Mouse (Mus musculus): ENCODE measurements around the gene Rapgef3. TPM values are rescaled to one million over a fixed set of nuclear protein-coding genes. Genes with fewer than 3 reads are reported as not detected.

Rapgef3 gene
- polyA plus RNA-seq, 1 experiment from 2014 or later, result 6.1 TPM

- Histone ChIP-seq H3K9me3 (ENCODE audit: control insufficient read depth, low read depth, low read length) (no peaks in the 10 kb centered on the region), H3K4me1 (ENCODE audit: control insufficient read depth, insufficient read depth, low read length) (peaks cover 19% of the 10 kb centered on the region), H3K36me3 (ENCODE audit: control insufficient read depth, insufficient read depth, low read length) (no peaks in the 10 kb centered on the region), H3K27me3 (ENCODE audit: control insufficient read depth, insufficient read depth, low read length) (no peaks in the 10 kb centered on the region), H3K4me2 (replicated peaks; ENCODE audit: low read depth, low read length) (no peak overlapping the region), H3K9ac (replicated peaks; ENCODE audit: low read depth, low read length) (no peak overlapping the region), H3K27ac (ENCODE audit: low read length) (0 out of 2 replicates have a peak overlapping the region, but pooled peaks have one; percentile 27), H3K4me3 (ENCODE audit: low read depth, low read length) (no peak overlapping the region)
- ATAC-seq (ENCODE audit: insufficient number of reproducible peaks, insufficient read depth, low FRiP score, low read depth), result 0 out of 2 replicates have a peak, but pooled peaks have one; percentile 5
- WGBS, result 82% methylated on average over 13 of the region's 13 CpGs
Observed at GRCm38 (mm10) chr15:97749841-97750240, 17.9 kb downstream of the Rapgef3 start.

GRCm38 (mm10) chr15:97749397-97749796 is 18.4 kb downstream of the Rapgef3 start:
- no peak overlapping the region for H3K4me3 ChIP-seq (ENCODE audit: low read depth, low read length)
- no peaks in the 10 kb centered on the region for H3K36me3 ChIP-seq (ENCODE audit: control insufficient read depth, insufficient read depth, low read length)
- 92% methylated on average over 9 of the region's 9 CpGs for WGBS
- no peak for ATAC-seq (ENCODE audit: insufficient number of reproducible peaks, insufficient read depth, low FRiP score, low read depth)
- peaks cover 18% of the 10 kb centered on the region for H3K4me1 ChIP-seq (ENCODE audit: control insufficient read depth, insufficient read depth, low read length)
- no peak overlapping the region for H3K27ac ChIP-seq (ENCODE audit: low read length)
- H3K9ac ChIP-seq (replicated peaks; ENCODE audit: low read depth, low read length), result no peak overlapping the region
- no peak overlapping the region for H3K4me2 ChIP-seq (replicated peaks; ENCODE audit: low read depth, low read length)
- no peaks in the 10 kb centered on the region for H3K27me3 ChIP-seq (ENCODE audit: control insufficient read depth, insufficient read depth, low read length)
- H3K9me3 ChIP-seq (ENCODE audit: control insufficient read depth, low read depth, low read length), result no peaks in the 10 kb centered on the region

- Histone ChIP-seq H3K36me3 (ENCODE audit: control insufficient read depth, insufficient read depth, low read length) (no peaks in the 10 kb centered on the region), H3K4me2 (replicated peaks; ENCODE audit: low read depth, low read length) (no peak overlapping the region), H3K9ac (replicated peaks; ENCODE audit: low read depth, low read length) (no peak overlapping the region), H3K4me3 (ENCODE audit: low read depth, low read length) (no peak overlapping the region), H3K27ac (ENCODE audit: low read length) (no peak overlapping the region), H3K9me3 (ENCODE audit: control insufficient read depth, low read depth, low read length) (no peaks in the 10 kb centered on the region), H3K27me3 (ENCODE audit: control insufficient read depth, insufficient read depth, low read length) (no peaks in the 10 kb centered on the region), H3K4me1 (ENCODE audit: control insufficient read depth, insufficient read depth, low read length) (peaks cover 15% of the 10 kb centered on the region)
- 93% methylated on average over 4 of the region's 4 CpGs for WGBS
- no peak for ATAC-seq (ENCODE audit: insufficient number of reproducible peaks, insufficient read depth, low FRiP score, low read depth)
Observed at GRCm38 (mm10) chr15:97748964-97749363, 18.8 kb downstream of the Rapgef3 start.

- no peak for ATAC-seq (ENCODE audit: insufficient number of reproducible peaks, insufficient read depth, low FRiP score, low read depth)
- H3K27ac ChIP-seq (ENCODE audit: low read length), result no peak overlapping the region
- H3K9ac ChIP-seq (replicated peaks; ENCODE audit: low read depth, low read length), result no peak overlapping the region
- H3K4me2 ChIP-seq (replicated peaks; ENCODE audit: low read depth, low read length), result no peak overlapping the region
- 49% methylated on average over 10 of the region's 10 CpGs for WGBS
- H3K4me3 ChIP-seq (ENCODE audit: low read depth, low read length), result no peak overlapping the region
- no peaks in the 10 kb centered on the region for H3K36me3 ChIP-seq (ENCODE audit: control insufficient read depth, insufficient read depth, low read length)
- peaks cover 15% of the 10 kb centered on the region for H3K4me1 ChIP-seq (ENCODE audit: control insufficient read depth, insufficient read depth, low read length)
- H3K27me3 ChIP-seq (ENCODE audit: control insufficient read depth, insufficient read depth, low read length), result no peaks in the 10 kb centered on the region
- H3K9me3 ChIP-seq (ENCODE audit: control insufficient read depth, low read depth, low read length), result no peaks in the 10 kb centered on the region
Observed at GRCm38 (mm10) chr15:97748309-97748708, 19.5 kb downstream of the Rapgef3 start.

GRCm38 (mm10) chr15:97747486-97747885 is 20.3 kb downstream of the Rapgef3 start:
- Histone ChIP-seq H3K4me2 (replicated peaks; ENCODE audit: low read depth, low read length) (no peak overlapping the region), H3K27ac (ENCODE audit: low read length) (no peak overlapping the region), H3K4me1 (ENCODE audit: control insufficient read depth, insufficient read depth, low read length) (peaks cover 15% of the 10 kb centered on the region), H3K27me3 (ENCODE audit: control insufficient read depth, insufficient read depth, low read length) (no peaks in the 10 kb centered on the region), H3K9me3 (ENCODE audit: control insufficient read depth, low read depth, low read length) (no peaks in the 10 kb centered on the region), H3K36me3 (ENCODE audit: control insufficient read depth, insufficient read depth, low read length) (no peaks in the 10 kb centered on the region), H3K4me3 (ENCODE audit: low read depth, low read length) (no peak overlapping the region), H3K9ac (replicated peaks; ENCODE audit: low read depth, low read length) (no peak overlapping the region)
- WGBS, result 85% methylated on average over 4 of the region's 4 CpGs
- ATAC-seq (ENCODE audit: insufficient number of reproducible peaks, insufficient read depth, low FRiP score, low read depth), result no peak

GRCm38 (mm10) chr15:97746748-97747147 is 21.0 kb downstream of the Rapgef3 start:
- ATAC-seq (ENCODE audit: insufficient number of reproducible peaks, insufficient read depth, low FRiP score, low read depth), result no peak
- no peak overlapping the region for H3K9ac ChIP-seq (replicated peaks; ENCODE audit: low read depth, low read length)
- WGBS, result 94% methylated on average over 24 of the region's 24 CpGs
- H3K4me3 ChIP-seq (ENCODE audit: low read depth, low read length), result no peak overlapping the region
- H3K9me3 ChIP-seq (ENCODE audit: control insufficient read depth, low read depth, low read length), result no peaks in the 10 kb centered on the region
- H3K27ac ChIP-seq (ENCODE audit: low read length), result no peak overlapping the region
- no peaks in the 10 kb centered on the region for H3K36me3 ChIP-seq (ENCODE audit: control insufficient read depth, insufficient read depth, low read length)
- H3K4me2 ChIP-seq (replicated peaks; ENCODE audit: low read depth, low read length), result no peak overlapping the region
- H3K4me1 ChIP-seq (ENCODE audit: control insufficient read depth, insufficient read depth, low read length), result peaks cover 15% of the 10 kb centered on the region
- H3K27me3 ChIP-seq (ENCODE audit: control insufficient read depth, insufficient read depth, low read length), result no peaks in the 10 kb centered on the region

DNA sequence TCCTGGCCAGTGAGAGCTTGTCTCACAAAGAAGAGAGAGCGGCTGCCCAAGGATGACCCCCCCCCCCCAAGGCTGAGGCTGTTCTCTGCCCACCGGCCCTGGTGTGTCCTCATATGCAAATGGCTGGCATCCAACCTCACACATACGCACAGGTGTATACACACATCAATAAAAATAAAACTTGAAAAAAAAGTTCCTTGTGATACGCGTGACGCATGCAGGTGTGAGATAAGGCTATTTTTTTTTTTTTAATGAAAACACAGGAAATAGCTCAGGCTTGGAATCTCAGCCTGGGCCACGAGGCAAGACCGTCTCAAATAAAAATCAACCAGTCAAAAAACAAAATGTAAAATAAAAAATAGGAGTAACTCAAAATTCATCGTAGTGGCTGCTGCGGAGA is 21.5 kb downstream of the Rapgef3 start:
- Histone ChIP-seq H3K9me3 (ENCODE audit: control insufficient read depth, low read depth, low read length) (no peaks in the 10 kb centered on the region), H3K4me2 (replicated peaks; ENCODE audit: low read depth, low read length) (no peak overlapping the region), H3K27ac (ENCODE audit: low read length) (no peak overlapping the region), H3K36me3 (ENCODE audit: control insufficient read depth, insufficient read depth, low read length) (no peaks in the 10 kb centered on the region), H3K4me1 (ENCODE audit: control insufficient read depth, insufficient read depth, low read length) (peaks cover 15% of the 10 kb centered on the region), H3K9ac (replicated peaks; ENCODE audit: low read depth, low read length) (no peak overlapping the region), H3K27me3 (ENCODE audit: control insufficient read depth, insufficient read depth, low read length) (no peaks in the 10 kb centered on the region), H3K4me3 (ENCODE audit: low read depth, low read length) (no peak overlapping the region)
- ATAC-seq (ENCODE audit: insufficient number of reproducible peaks, insufficient read depth, low FRiP score, low read depth), result no peak
- WGBS, result 90% methylated on average over 10 of the region's 10 CpGs

- H3K36me3 ChIP-seq (ENCODE audit: control insufficient read depth, insufficient read depth, low read length), result no peaks in the 10 kb centered on the region
- ATAC-seq (ENCODE audit: insufficient number of reproducible peaks, insufficient read depth, low FRiP score, low read depth), result no peak
- no peaks in the 10 kb centered on the region for H3K27me3 ChIP-seq (ENCODE audit: control insufficient read depth, insufficient read depth, low read length)
- H3K27ac ChIP-seq (ENCODE audit: low read length), result no peak overlapping the region
- no peak overlapping the region for H3K4me3 ChIP-seq (ENCODE audit: low read depth, low read length)
- H3K9me3 ChIP-seq (ENCODE audit: control insufficient read depth, low read depth, low read length), result no peaks in the 10 kb centered on the region
- WGBS, result 57% methylated on average over 10 of the region's 10 CpGs
- peaks cover 8% of the 10 kb centered on the region for H3K4me1 ChIP-seq (ENCODE audit: control insufficient read depth, insufficient read depth, low read length)
- no peak overlapping the region for H3K4me2 ChIP-seq (replicated peaks; ENCODE audit: low read depth, low read length)
- H3K9ac ChIP-seq (replicated peaks; ENCODE audit: low read depth, low read length), result no peak overlapping the region
Observed at GRCm38 (mm10) chr15:97745331-97745730, 22.4 kb downstream of the Rapgef3 start.

- Histone ChIP-seq H3K9me3 (ENCODE audit: control insufficient read depth, low read depth, low read length) (no peaks in the 10 kb centered on the region), H3K27ac (ENCODE audit: low read length) (no peak overlapping the region), H3K36me3 (ENCODE audit: control insufficient read depth, insufficient read depth, low read length) (no peaks in the 10 kb centered on the region), H3K9ac (replicated peaks; ENCODE audit: low read depth, low read length) (no peak overlapping the region), H3K4me3 (ENCODE audit: low read depth, low read length) (no peak overlapping the region), H3K4me2 (replicated peaks; ENCODE audit: low read depth, low read length) (no peak overlapping the region), H3K27me3 (ENCODE audit: control insufficient read depth, insufficient read depth, low read length) (no peaks in the 10 kb centered on the region), H3K4me1 (ENCODE audit: control insufficient read depth, insufficient read depth, low read length) (peaks cover 5% of the 10 kb centered on the region; the same call in 1 of the 2 replicates)
- 61% methylated on average over 10 of the region's 10 CpGs for WGBS
- no peak for ATAC-seq (ENCODE audit: insufficient number of reproducible peaks, insufficient read depth, low FRiP score, low read depth)
Observed at GRCm38 (mm10) chr15:97744930-97745329, 22.8 kb downstream of the Rapgef3 start.

Measured in stomach, embryonic 14.5 days (tissue).